Mouse (Mus musculus) midbrain, postnatal 0 days (tissue): ENCODE results near the gene Gstcd. TPM values are rescaled to one million over a fixed set of nuclear protein-coding genes. Genes with fewer than 3 reads are reported as not detected.

Source experiments
- ATAC-seq: fragments of 200-750 bp; cut with Nextera tagmentation; 2 replicates; pipeline ENCODE4 v1.8.0; 2017; ENCODE audit warnings: moderate number of reproducible peaks, mild to moderate bottlenecking, moderate TSS enrichment, moderate library complexity; ENCODE audit not compliant: low FRiP score
- DNase-seq: peaks from one replicate; pipeline ENCODE4 v3.0.0-alpha.2; 2015; ENCODE audit warnings: low spot score
- H3K27ac ChIP-seq: fragments of 300-500 bp; sonication (generic); 2 replicates; pipeline ENCODE4 v1.5.1; 2014; ENCODE audit warnings: low read depth, mild to moderate bottlenecking, low read length, mixed read lengths
- H3K27me3 ChIP-seq: fragments of 300-500 bp; sonication (generic); 2 replicates; pipeline ENCODE4 v1.6.1; 2014; ENCODE audit warnings: low read length, control low read depth, mixed read lengths; ENCODE audit not compliant: insufficient read depth
- H3K36me3 ChIP-seq: fragments of 300-500 bp; sonication (generic); 2 replicates; pipeline ENCODE4 v1.6.1; 2014; ENCODE audit warnings: low read length, control low read depth, mixed read lengths; ENCODE audit not compliant: insufficient read depth
- H3K4me1 ChIP-seq: fragments of 300-500 bp; sonication (generic); 2 replicates; pipeline ENCODE4 v1.6.1; 2014; ENCODE audit warnings: mild to moderate bottlenecking, control low read depth, antibody characterized with exemption, low read length, mixed read lengths; ENCODE audit not compliant: insufficient read depth
- H3K4me2 ChIP-seq: fragments of 300-500 bp; sonication (generic); 2 replicates; pipeline ENCODE4 v1.6.1; 2014; ENCODE audit warnings: low read depth, mild to moderate bottlenecking, low read length, mixed read lengths; ENCODE audit not compliant: poor library complexity, severe bottlenecking
- H3K4me3 ChIP-seq: fragments of 300-500 bp; sonication (generic); 2 replicates; pipeline ENCODE4 v1.5.1; 2014; ENCODE audit warnings: low read depth, mild to moderate bottlenecking, low read length, moderate library complexity
- H3K9ac ChIP-seq: fragments of 300-500 bp; sonication (generic); replicated peaks from 2 replicates; pipeline ENCODE4 v1.6.1; 2014; ENCODE audit warnings: mild to moderate bottlenecking, low read length, moderate library complexity, mixed read lengths; ENCODE audit not compliant: poor library complexity, severe bottlenecking
- H3K9me3 ChIP-seq: fragments of 300-500 bp; sonication (generic); 2 replicates; pipeline ENCODE4 v1.6.1; 2016; ENCODE audit warnings: low read length, control low read depth
- CTCF ChIP-seq: IDR thresholded peaks from 2 replicates; pipeline ENCODE4 v1.5.1; 2016; ENCODE audit warnings: antibody characterized with exemption, mild to moderate bottlenecking
- WGBS: fragments of 180-500 bp; shearing (Covaris S2); extraction: QIAGEN DNeasy Blood & Tissue Kit; methylation state at CpG from one replicate; pipeline ENCODE4 v1.1.7; 2014; 5-methylcytosine and 5-hydroxymethylcytosine counted together
- polyA plus RNA-seq: library from polyadenylated mRNA; unstranded; fragments of >200 nt; fragmentation: Nextera tagmentation; extraction: Ambion mirVana; gene quantifications from 2 replicates; pipeline ENCODE4 v1.2.1, GENCODE M21; 2015
- total RNA-seq: library from RNA; depleted of rRNA; stranded (reverse); fragments of >200 nt; gene quantifications from 2 replicates; pipeline ENCODE4 v1.2.3, GENCODE M21; 2014

Gene Gstcd
- total and polyA plus RNA-seq, 2 experiments from 2014 or later, result 2.6 to 15.3 TPM

DNA sequence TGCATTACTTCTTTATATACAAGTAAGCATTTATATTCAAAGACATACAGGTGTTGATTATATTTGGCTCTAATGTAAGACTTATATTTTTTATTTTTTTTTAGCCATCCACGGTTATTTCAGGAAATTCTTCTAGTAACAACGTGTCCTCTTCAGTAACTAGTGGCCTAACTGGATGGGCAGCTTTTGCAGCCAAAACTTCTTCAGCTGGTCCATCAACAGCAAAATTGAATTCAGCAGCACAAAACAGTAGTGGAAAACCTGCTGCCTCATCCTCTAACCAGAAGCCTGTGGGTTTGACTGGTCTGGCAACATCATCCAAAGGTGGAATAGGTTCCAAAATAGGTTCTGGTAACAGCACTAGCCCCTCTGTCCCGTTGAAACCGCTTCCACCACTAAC, 16.9 kb upstream of the Gstcd start:
- no peak for TF ChIP-seq CTCF
- H3K4me2 ChIP-seq, result no peak overlapping the region
- 99% methylated on average over 4 of the region's 4 CpGs for WGBS
- ATAC-seq, result no peak
- no peaks in the 10 kb centered on the region for H3K9me3 ChIP-seq
- no peaks in the 10 kb centered on the region for H3K4me1 ChIP-seq
- DNase-seq, result no peak
- no peak overlapping the region for H3K4me3 ChIP-seq
- no peaks in the 10 kb centered on the region for H3K27me3 ChIP-seq
- no peak overlapping the region for H3K27ac ChIP-seq
- peaks cover 17% of the 10 kb centered on the region for H3K36me3 ChIP-seq
- H3K9ac ChIP-seq, result no peak overlapping the region

DNA sequence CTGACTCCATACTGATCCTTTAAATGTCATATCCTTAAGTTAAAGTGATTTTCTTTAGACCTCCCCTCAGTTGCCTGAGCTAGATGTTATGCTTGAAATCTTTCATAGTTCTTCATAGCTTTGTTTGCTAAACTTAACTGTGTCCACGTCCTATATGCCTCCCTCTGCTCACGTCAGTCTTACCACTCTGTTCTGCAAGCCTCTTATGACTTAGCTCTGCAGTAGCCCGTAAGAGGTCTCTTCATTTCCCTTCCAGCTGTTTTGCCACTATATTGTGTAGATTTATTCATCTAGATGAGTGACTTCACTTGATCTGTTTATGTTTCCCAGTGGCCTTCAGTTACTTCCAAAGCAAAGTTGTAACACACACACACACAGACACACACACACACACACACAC, 12.6 kb upstream of the Gstcd start:
- no peak for TF ChIP-seq CTCF
- WGBS, result 87% methylated on average over 3 of the region's 3 CpGs
- Histone ChIP-seq H3K36me3 (peaks cover 25% of the 10 kb centered on the region), H3K4me3 (no peak overlapping the region), H3K4me2 (no peak overlapping the region), H3K9ac (no peak overlapping the region), H3K4me1 (no peaks in the 10 kb centered on the region), H3K27ac (no peak overlapping the region), H3K9me3 (no peaks in the 10 kb centered on the region), H3K27me3 (no peaks in the 10 kb centered on the region)
- ATAC-seq, result no peak
- DNase-seq, result no peak

DNA sequence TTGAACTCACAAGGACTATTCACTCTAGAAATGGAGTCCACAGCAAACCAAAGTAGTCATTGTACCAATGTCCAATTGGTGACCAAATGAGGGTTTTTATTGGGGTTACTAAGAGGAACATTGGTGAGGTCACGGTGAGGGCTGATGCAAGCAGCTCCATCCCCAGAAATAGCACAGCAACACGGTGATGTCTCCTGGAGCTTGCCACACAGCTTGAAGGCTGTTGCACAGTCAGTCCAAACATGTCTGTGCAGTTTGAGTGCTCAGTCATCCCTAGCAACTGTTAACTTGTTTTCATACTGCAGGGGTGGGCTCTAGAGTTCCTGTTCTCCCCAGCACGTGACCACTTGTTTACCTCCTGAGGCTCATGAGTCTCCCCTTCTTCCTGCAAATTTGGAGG, 11.9 kb upstream of the Gstcd start:
- Histone ChIP-seq H3K4me2 (no peak overlapping the region), H3K27ac (no peak overlapping the region), H3K36me3 (peaks cover 25% of the 10 kb centered on the region), H3K4me1 (no peaks in the 10 kb centered on the region), H3K9ac (no peak overlapping the region), H3K9me3 (no peaks in the 10 kb centered on the region), H3K4me3 (no peak overlapping the region), H3K27me3 (no peaks in the 10 kb centered on the region)
- no peak for ATAC-seq
- no peak for DNase-seq
- 92% methylated on average over 3 of the region's 3 CpGs for WGBS
- TF ChIP-seq CTCF, result no peak

DNA sequence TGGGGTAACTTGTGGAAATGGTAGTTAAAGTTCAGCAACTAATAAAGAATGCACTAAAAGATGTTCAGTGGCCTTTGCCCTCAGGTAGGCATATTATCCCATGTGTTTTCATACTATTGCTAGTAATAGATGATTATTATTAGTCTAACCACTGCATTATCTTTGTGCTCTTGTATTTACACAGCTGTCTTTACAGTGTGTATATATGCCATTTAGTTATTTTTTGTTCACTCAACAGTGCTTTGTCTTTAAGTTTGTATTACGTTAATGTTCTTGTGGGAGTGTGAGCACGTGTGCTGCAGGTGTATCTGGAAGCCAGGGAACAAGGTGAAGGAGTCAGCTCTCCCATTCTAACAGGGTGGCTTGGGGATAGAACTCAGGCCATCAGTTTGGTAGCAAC, 7.1 kb upstream of the Gstcd start:
- no peak for DNase-seq
- no peaks in the 10 kb centered on the region for H3K27me3 ChIP-seq
- H3K36me3 ChIP-seq, result peaks cover 25% of the 10 kb centered on the region
- no peak for TF ChIP-seq CTCF
- no peak overlapping the region for H3K9ac ChIP-seq
- no peaks in the 10 kb centered on the region for H3K9me3 ChIP-seq
- H3K4me2 ChIP-seq, result no peak overlapping the region
- no peak overlapping the region for H3K4me3 ChIP-seq
- ATAC-seq, result no peak
- WGBS, result 92% methylated on average over 2 of the region's 2 CpGs
- H3K27ac ChIP-seq, result no peak overlapping the region
- H3K4me1 ChIP-seq, result no peaks in the 10 kb centered on the region

DNA sequence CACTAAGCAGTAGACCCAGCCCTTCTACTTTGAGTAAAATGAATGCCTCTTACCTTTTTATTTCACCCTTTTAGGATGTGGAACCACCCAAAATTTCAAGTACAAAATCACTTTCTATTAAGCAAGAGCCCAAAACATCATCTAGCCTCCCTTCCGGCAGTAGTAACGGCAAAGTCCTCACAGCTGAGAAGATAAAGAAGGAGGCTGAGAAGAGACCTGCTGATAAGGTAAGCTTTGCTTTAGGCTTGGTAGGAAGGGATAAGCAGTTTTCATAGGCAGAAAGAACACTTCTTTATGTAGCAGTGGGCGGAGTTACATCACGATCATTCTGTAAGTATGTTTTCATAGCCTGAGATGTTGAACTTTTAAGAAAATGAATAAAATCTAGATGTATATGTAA, 6.5 kb upstream of the Gstcd start:
- Histone ChIP-seq H3K4me1 (no peaks in the 10 kb centered on the region), H3K9ac (no peak overlapping the region), H3K27me3 (no peaks in the 10 kb centered on the region), H3K27ac (no peak overlapping the region), H3K9me3 (no peaks in the 10 kb centered on the region), H3K4me3 (no peak overlapping the region), H3K4me2 (no peak overlapping the region), H3K36me3 (peaks cover 22% of the 10 kb centered on the region)
- ATAC-seq (no peak), DNase-seq (no peak)
- TF ChIP-seq CTCF, result no peak
- 95% methylated on average over 4 of the region's 4 CpGs for WGBS

DNA sequence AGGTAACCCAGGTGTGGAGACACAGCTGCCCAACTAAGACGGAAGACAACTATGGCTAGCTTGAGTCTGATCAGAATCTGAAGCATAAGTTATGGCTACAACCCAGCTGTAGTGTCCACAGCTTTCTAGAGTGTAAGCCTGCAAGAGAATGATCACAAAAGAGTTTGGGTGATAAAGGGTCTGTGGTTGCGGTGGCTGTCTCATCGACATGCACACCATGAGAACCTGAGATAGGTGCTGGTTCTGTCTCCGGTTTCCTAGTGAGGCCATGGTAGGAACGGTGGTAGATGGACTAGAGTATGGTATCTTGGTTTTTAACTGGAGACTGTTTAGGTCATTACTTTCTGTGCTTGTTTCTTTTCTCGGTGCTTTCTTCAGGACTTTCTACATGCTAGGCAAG, 6.1 kb upstream of the Gstcd start:
- no peaks in the 10 kb centered on the region for H3K9me3 ChIP-seq
- H3K27ac ChIP-seq, result no peak overlapping the region
- H3K9ac ChIP-seq, result no peak overlapping the region
- H3K27me3 ChIP-seq, result no peaks in the 10 kb centered on the region
- H3K4me3 ChIP-seq, result no peak overlapping the region
- H3K36me3 ChIP-seq, result peaks cover 22% of the 10 kb centered on the region
- TF ChIP-seq CTCF, result no peak
- 98% methylated on average over 6 of the region's 6 CpGs for WGBS
- H3K4me2 ChIP-seq, result no peak overlapping the region
- no peaks in the 10 kb centered on the region for H3K4me1 ChIP-seq
- ATAC-seq (no peak), DNase-seq (no peak)

DNA sequence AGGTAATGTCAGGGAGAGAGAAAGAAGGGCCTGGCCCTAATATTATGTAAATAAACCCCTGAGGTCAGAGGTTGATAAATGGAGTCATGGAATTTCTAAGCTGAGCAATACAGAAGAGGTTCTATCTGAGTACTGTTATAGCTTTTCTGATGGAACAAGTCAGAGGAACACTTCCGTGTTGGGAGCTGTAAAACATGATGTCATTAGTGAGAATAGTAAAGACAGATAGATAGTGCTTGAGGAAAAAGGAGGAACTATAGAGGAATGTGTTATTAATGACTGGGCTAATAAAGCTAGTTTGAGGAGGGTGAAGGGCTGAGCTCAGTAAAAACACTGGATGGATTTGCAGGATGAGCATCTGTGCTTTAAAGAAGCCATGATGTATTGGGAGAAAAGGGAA, 2.5 kb upstream of the Gstcd start:
- ATAC-seq, result no peak

More for the DNA sequence above, 2.5 kb upstream of the Gstcd start:
- Histone ChIP-seq H3K27ac (no peak overlapping the region), H3K4me1 (peaks cover 7% of the 10 kb centered on the region; the same call in 1 of the 2 replicates), H3K4me3 (no peak overlapping the region), H3K36me3 (peaks cover 14% of the 10 kb centered on the region), H3K9ac (no peak overlapping the region), H3K4me2 (no peak overlapping the region), H3K9me3 (no peaks in the 10 kb centered on the region), H3K27me3 (no peaks in the 10 kb centered on the region)
- no peak for DNase-seq
- 79% methylated on average over 1 of the region's 1 CpGs for whole genome bisulfite sequencing
- TF ChIP-seq CTCF, result no peak
